Mouse (Mus musculus): Measurements from ENCODE around the gene C1qtnf3.

DNA sequence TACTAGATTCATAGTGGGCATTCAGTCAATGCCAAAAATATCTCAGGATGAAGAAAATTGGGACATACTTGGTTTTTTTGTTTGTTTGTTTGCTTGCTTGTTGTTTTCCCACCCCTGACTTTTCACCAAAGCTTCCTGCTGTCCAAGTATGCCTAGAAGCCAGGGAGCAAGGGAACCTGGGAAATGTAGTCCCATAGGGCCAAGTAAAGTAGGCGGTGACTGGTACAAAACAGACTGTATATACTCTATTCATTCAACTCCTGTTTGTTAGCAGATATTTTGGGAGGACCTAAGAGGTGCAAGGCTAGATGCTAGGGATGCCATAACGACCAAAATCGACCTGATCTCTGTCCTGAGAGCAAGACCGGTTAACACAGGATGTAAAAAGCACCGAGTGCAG lies 47.7 kb downstream of the C1qtnf3 start:
- TF ChIP-seq POLR2A (IDR thresholded peaks at IDR 0.05; ENCODE audit: insufficient read depth, low read depth, low read length) (no peak), CTCF (IDR thresholded peaks at IDR 0.05) (no peak), EP300 (IDR thresholded peaks at IDR 0.05; ENCODE audit: insufficient read depth, low read depth, low read length) (no peak)

Measured in heart, adult 2 months (tissue).